In genomic region chr6:92776356-92776755, GRCm38 (mm10) we compare ENCODE assay signal across 9 mouse cellular contexts. TPM values are rescaled to one million over a fixed set of nuclear protein-coding genes. Genes with fewer than 3 reads are reported as not detected.
DNase-seq lines count a peak whose midpoint lies in the region; ATAC-seq and TF ChIP-seq lines count a peak whose summit lies in the region.
"Had no signal": no experiment of that assay in that cellular context is flagged by ENCODE, and none has a peak within 500 bp of the region (broad histone marks: within the 10 kb centered on the region; RNA-seq: fewer than 3 reads in every experiment).

No protein-coding gene starts in this region.

- WGBS in intestine, postnatal 0 days = 15% methylated on average over 2 of the region's 2 CpGs
- 26% methylated on average over 2 of the region's 2 CpGs for WGBS in intestine, embryonic 15.5 days

- H3K9ac ChIP-seq in intestine, postnatal 0 days (ENCODE audit: low read depth, low read length) = no peak overlapping the region
- H3K9ac ChIP-seq in intestine, embryonic 15.5 days = no peak overlapping the region
- no peak overlapping the region for H3K9ac ChIP-seq in ES-Bruce4 (ENCODE audit: low read depth, poor library complexity, severe bottlenecking)
- H3K9ac ChIP-seq: embryonic facial prominence, embryonic 13.5 days had no signal

- H3K27ac ChIP-seq in intestine, postnatal 0 days (ENCODE audit: low read depth, low read length) = no peak overlapping the region
- H3K27ac ChIP-seq in intestine, embryonic 15.5 days = no peak overlapping the region
- no peak overlapping the region for H3K27ac ChIP-seq in ES-Bruce4 (ENCODE audit: insufficient read depth, low read length)
- H3K27ac ChIP-seq: embryonic facial prominence, embryonic 13.5 days had no signal

- H3K4me1 ChIP-seq in intestine, postnatal 0 days (replicated peaks; ENCODE audit: control insufficient read depth, insufficient read depth, low read length) = no peaks in the 10 kb centered on the region
- H3K4me1 ChIP-seq in intestine, embryonic 15.5 days (replicated peaks) = no peaks in the 10 kb centered on the region
- no peaks in the 10 kb centered on the region for H3K4me1 ChIP-seq in ES-Bruce4 (ENCODE audit: control insufficient read depth, insufficient read depth, low read length)
- H3K4me1 ChIP-seq: embryonic facial prominence, embryonic 13.5 days had no signal

- no peaks in the 10 kb centered on the region for H3K27me3 ChIP-seq in intestine, postnatal 0 days (replicated peaks; ENCODE audit: control insufficient read depth, insufficient read depth, low read length)
- H3K27me3 ChIP-seq in intestine, embryonic 15.5 days (replicated peaks) = no peaks in the 10 kb centered on the region
- no peaks in the 10 kb centered on the region for H3K27me3 ChIP-seq in ES-Bruce4 (ENCODE audit: control insufficient read depth, insufficient read depth, low read length, poor library complexity, severe bottlenecking)
- H3K27me3 ChIP-seq: embryonic facial prominence, embryonic 13.5 days had no signal

- ATAC-seq in intestine, postnatal 0 days = no peak
- no peak for ATAC-seq in intestine, embryonic 15.5 days
- peak; percentile 59 to 64 for ATAC-seq in hematopoietic stem cell, adult 5-6 weeks (replicated peaks in 1 of 2; ENCODE audit: insufficient read depth in 1 of 2, low FRiP score in 2 of 2, low TSS enrichment in 1 of 2, low read depth in 1 of 2, poor library complexity in 2 of 2, severe bottlenecking in 2 of 2)

- no peak overlapping the region for H3K4me2 ChIP-seq in intestine, postnatal 0 days (replicated peaks; ENCODE audit: low read depth)
- H3K4me2 ChIP-seq in intestine, embryonic 15.5 days (replicated peaks) = no peak overlapping the region
- H3K4me2 ChIP-seq: embryonic facial prominence, embryonic 13.5 days had no signal

- TF ChIP-seq EP300 in ES-Bruce4 (IDR thresholded peaks at IDR 0.05; ENCODE audit: insufficient read depth, low read depth, low read length) = no peak

- TF ChIP-seq CTCF in intestine, postnatal 0 days (IDR thresholded peaks at IDR 0.05; ENCODE audit: low read depth) = peak; percentile 81
- peak; percentile 5 for TF ChIP-seq CTCF in ES-Bruce4 (IDR thresholded peaks at IDR 0.05; ENCODE audit: low read depth, low read length)

- peak; percentile 76 for DNase-seq in NIH3T3 (ENCODE audit: low read depth)
- DNase-seq in retina, adult 2 months (ENCODE audit: low read depth, low spot score) = peak; percentile 34
- no peak for DNase-seq in gastrocnemius, postnatal 10 days

- H3K9me3 ChIP-seq in intestine, postnatal 0 days (ENCODE audit: control insufficient read depth) = no peaks in the 10 kb centered on the region
- no peaks in the 10 kb centered on the region for H3K9me3 ChIP-seq in intestine, embryonic 15.5 days
- no peaks in the 10 kb centered on the region for H3K9me3 ChIP-seq in ES-Bruce4 (replicated peaks; ENCODE audit: control insufficient read depth, insufficient read depth, low read length, poor library complexity, severe bottlenecking)
- H3K9me3 ChIP-seq: embryonic facial prominence, embryonic 13.5 days had no signal

- TF ChIP-seq POLR2A in ES-Bruce4 (IDR thresholded peaks at IDR 0.05; ENCODE audit: insufficient read depth, low read length) = no peak

- no peak overlapping the region for H3K4me3 ChIP-seq in intestine, postnatal 0 days (ENCODE audit: low read depth, low read length)
- H3K4me3 ChIP-seq in intestine, embryonic 15.5 days (replicated peaks) = no peak overlapping the region
- no peak overlapping the region for H3K4me3 ChIP-seq in ES-Bruce4 (ENCODE audit: low read depth, low read length)
- H3K4me3 ChIP-seq: embryonic facial prominence, embryonic 13.5 days had no signal

- H3K36me3 ChIP-seq in intestine, postnatal 0 days (ENCODE audit: control insufficient read depth, insufficient read depth) = no peaks in the 10 kb centered on the region
- no peaks in the 10 kb centered on the region for H3K36me3 ChIP-seq in intestine, embryonic 15.5 days
- no peaks in the 10 kb centered on the region for H3K36me3 ChIP-seq in ES-Bruce4 (ENCODE audit: control insufficient read depth, insufficient read depth, low read length, poor library complexity, severe bottlenecking)
- H3K36me3 ChIP-seq: embryonic facial prominence, embryonic 13.5 days had no signal

RNA-seq across cellular contexts. Expression of gene A730049H05Rik, which starts 39.9 kb away (rescaled TPM):
- polyA plus RNA-seq in intestine, postnatal 0 days (2015; fragmentation: Nextera tagmentation; extraction: Ambion mirVana) = 0.46 and 0.55 TPM in 2 replicates
- polyA plus RNA-seq in intestine, embryonic 15.5 days (2015; fragmentation: Nextera tagmentation; extraction: Ambion mirVana) = 0.36 and 0.66 TPM in 2 replicates
- 0.40 TPM in 1 of 2 replicates, not detected in the other for polyA plus RNA-seq in ES-Bruce4 (2011; ENCODE audit: insufficient read depth, insufficient read length, low read depth, missing spikeins)
- not detected in 2 replicates for total RNA-seq in hematopoietic stem cell, adult 5-6 weeks (2017)
- under 1 TPM in 1 of 2 experiments, not detected in 1; 0.12 TPM for total RNA-seq in gastrocnemius, postnatal 10 days (2021)
- total RNA-seq: left cerebral cortex, postnatal 10 days had no signal

Comparison
In these comparisons a context has a peak if more than half of its experiments do, and no peak if none do; other contexts are left out.
1. ATAC-seq: peak in hematopoietic stem cell, adult 5-6 weeks (2 of 2); none in intestine, postnatal 0 days (single experiment) and intestine, embryonic 15.5 days (single experiment).